ENCODE assay signal across 33 mouse cellular contexts in genomic region chr5:114004573-114004972, GRCm38 (mm10). TPM values are rescaled to one million over a fixed set of nuclear protein-coding genes. Genes with fewer than 3 reads are reported as not detected.
DNase-seq lines count a peak whose midpoint lies in the region; ATAC-seq and TF ChIP-seq lines count a peak whose summit lies in the region.
"Had no signal": no experiment of that assay in that cellular context is flagged by ENCODE, and none has a peak within 500 bp of the region (broad histone marks: within the 10 kb centered on the region; RNA-seq: fewer than 3 reads in every experiment).

No protein-coding gene starts in this region.

- H3K79me2 ChIP-seq in heart, adult 2 months (replicated peaks; ENCODE audit: control insufficient read depth, insufficient read depth, low read length), result no peaks in the 10 kb centered on the region

- H3K27ac ChIP-seq in kidney, adult 2 months (ENCODE audit: insufficient read depth, low read depth, low read length), result peak overlapping the region; percentile 84
- peak overlapping the region; percentile 76 for H3K27ac ChIP-seq in kidney, postnatal 0 days
- H3K27ac ChIP-seq in small intestine, adult 2 months (ENCODE audit: insufficient read depth, low read depth, low read length), result peak overlapping the region; percentile 92
- no peak overlapping the region for H3K27ac ChIP-seq in heart, adult 2 months
- H3K27ac ChIP-seq: embryonic facial prominence, embryonic 12.5 days; gastrocnemius, adult 2 months; heart, embryonic 13.5 days; hindbrain, embryonic 14.5 days; liver, embryonic 12.5 days; macrophage; midbrain, embryonic 13.5 days had no signal

- no peak for TF ChIP-seq EP300 in heart, adult 2 months (IDR thresholded peaks at IDR 0.05; ENCODE audit: insufficient read depth, low read depth, low read length)

- DNase-seq in kidney, adult 11 months, result peak; percentile 65
- no peak for DNase-seq in kidney, postnatal 14 days
- peak; percentile 84 for DNase-seq in kidney, adult 2 months
- DNase-seq in kidney, postnatal 0 days (ENCODE audit: low spot score), result no peak
- DNase-seq in lung, postnatal 25 days (ENCODE audit: low spot score), result no peak
- no peak for DNase-seq in heart, adult 2 months
- DNase-seq in natural killer cell, adult 2 months (ENCODE audit: low spot score in 2 of 2), result no peak
- DNase-seq: adrenal gland, postnatal 10 days; cerebellum, adult 9-10 months; cerebellum, postnatal 36 days; embryo, embryonic 11 days; gastrocnemius, adult 2 months; gastrocnemius, postnatal 36 days; heart, adult 18-20 months; heart, postnatal 10 days; left cerebral cortex, postnatal 4 days; liver, postnatal 0 days; right cerebral cortex, postnatal 4 days had no signal

- TF ChIP-seq POLR2A in kidney, adult 2 months (IDR thresholded peaks at IDR 0.05; ENCODE audit: low read depth, low read length), result no peak
- TF ChIP-seq POLR2A in small intestine, adult 2 months (IDR thresholded peaks at IDR 0.05; ENCODE audit: low read depth, low read length), result no peak
- no peak for TF ChIP-seq POLR2A in heart, adult 2 months (IDR thresholded peaks at IDR 0.05; ENCODE audit: insufficient read depth, low read depth, low read length)

- no peaks in the 10 kb centered on the region for H3K9me3 ChIP-seq in kidney, postnatal 0 days (replicated peaks; ENCODE audit: low read length)
- H3K9me3 ChIP-seq: embryonic facial prominence, embryonic 12.5 days; G1E; heart, embryonic 13.5 days; liver, embryonic 12.5 days; midbrain, embryonic 13.5 days had no signal

- no peak for TF ChIP-seq CTCF in kidney, adult 2 months (conservative IDR thresholded peaks at IDR 0.05; ENCODE audit: insufficient read depth, insufficient read length, low read depth, low read length)
- no peak for TF ChIP-seq CTCF in kidney, postnatal 0 days (IDR thresholded peaks at IDR 0.05; ENCODE audit: low read depth)
- no peak for TF ChIP-seq CTCF in small intestine, adult 2 months (IDR thresholded peaks at IDR 0.05; ENCODE audit: extremely low read depth, insufficient read length, insufficient replicate concordance, low read depth, low read length)
- TF ChIP-seq CTCF in heart, adult 2 months (IDR thresholded peaks at IDR 0.05), result no peak

- H3K4me1 ChIP-seq in kidney, adult 2 months (ENCODE audit: control insufficient read depth, insufficient read depth, low read length), result peaks cover 4% of the 10 kb centered on the region; the same call in 1 of the 2 replicates
- H3K4me1 ChIP-seq in kidney, postnatal 0 days (replicated peaks; ENCODE audit: insufficient read depth, low read length), result 0 out of 2 replicates have a peak, but pooled peaks cover 8% of the 10 kb centered on the region
- H3K4me1 ChIP-seq in small intestine, adult 2 months (ENCODE audit: control insufficient read depth, insufficient read depth, insufficient read length, low read length), result peaks cover 26% of the 10 kb centered on the region
- H3K4me1 ChIP-seq in heart, adult 2 months (ENCODE audit: control insufficient read depth, insufficient read depth, low read length), result no peaks in the 10 kb centered on the region
- H3K4me1 ChIP-seq: embryonic facial prominence, embryonic 12.5 days; heart, embryonic 13.5 days; midbrain, embryonic 13.5 days had no signal

- ATAC-seq in kidney, postnatal 0 days (replicated peaks; ENCODE audit: low FRiP score, low read depth), result no peak
- ATAC-seq: forebrain, embryonic 16.5 days; liver, embryonic 12.5 days; liver, postnatal 0 days; lung, postnatal 0 days; midbrain, embryonic 13.5 days had no signal

- peak overlapping the region; percentile 89 for H3K4me3 ChIP-seq in kidney, adult 2 months (ENCODE audit: insufficient read depth, low read depth, low read length)
- no peak overlapping the region for H3K4me3 ChIP-seq in kidney, postnatal 0 days (replicated peaks; ENCODE audit: low read depth, low read length)
- H3K4me3 ChIP-seq in small intestine, adult 2 months (ENCODE audit: low read depth, low read length), result peak overlapping the region; percentile 54
- no peak overlapping the region for H3K4me3 ChIP-seq in heart, adult 2 months
- H3K4me3 ChIP-seq: embryonic facial prominence, embryonic 12.5 days; gastrocnemius, adult 2 months; heart, embryonic 13.5 days; liver, embryonic 12.5 days; midbrain, embryonic 13.5 days had no signal

- H3K27me3 ChIP-seq in kidney, adult 2 months (replicated peaks; ENCODE audit: control insufficient read depth, insufficient read depth, low read length), result no peaks in the 10 kb centered on the region
- H3K27me3 ChIP-seq in kidney, postnatal 0 days (ENCODE audit: insufficient read depth, low read length), result no peaks in the 10 kb centered on the region
- no peaks in the 10 kb centered on the region for H3K27me3 ChIP-seq in small intestine, adult 2 months (ENCODE audit: control insufficient read depth, insufficient read depth, low read length)
- H3K27me3 ChIP-seq in heart, adult 2 months (ENCODE audit: control insufficient read depth, insufficient read depth, low read length), result no peaks in the 10 kb centered on the region
- H3K27me3 ChIP-seq: embryonic facial prominence, embryonic 12.5 days; midbrain, embryonic 13.5 days had no signal

- no peak overlapping the region for H3K9ac ChIP-seq in kidney, postnatal 0 days (ENCODE audit: low read depth, low read length)
- H3K9ac ChIP-seq in heart, adult 2 months (ENCODE audit: low read depth, low read length), result no peak overlapping the region
- H3K9ac ChIP-seq: embryonic facial prominence, embryonic 12.5 days; heart, embryonic 13.5 days; hindbrain, embryonic 14.5 days; liver, embryonic 12.5 days; liver, postnatal 0 days; midbrain, embryonic 13.5 days had no signal

- WGBS in kidney, adult 2 months, result 49% methylated on average over 11 of the region's 11 CpGs
- WGBS in kidney, postnatal 0 days, result 63% methylated on average over 11 of the region's 11 CpGs
- 23% methylated on average over 11 of the region's 11 CpGs for WGBS in small intestine, adult 2 months
- 84% methylated on average over 11 of the region's 11 CpGs for WGBS in heart, adult 2 months

- peak overlapping the region; percentile 25 for H3K4me2 ChIP-seq in kidney, postnatal 0 days (ENCODE audit: low read length)
- H3K4me2 ChIP-seq: embryonic facial prominence, embryonic 12.5 days; heart, embryonic 13.5 days; hindbrain, embryonic 14.5 days; liver, embryonic 12.5 days; midbrain, embryonic 13.5 days had no signal

- intact Hi-C loops in heart, adult 2 months (cut with DNase I), result no loop called here

- H3K36me3 ChIP-seq in kidney, adult 2 months (ENCODE audit: control insufficient read depth, insufficient read depth, low read length), result no peaks in the 10 kb centered on the region; the same call in 1 of the 2 replicates
- H3K36me3 ChIP-seq in kidney, postnatal 0 days (ENCODE audit: insufficient read depth, low read length), result no peaks in the 10 kb centered on the region
- H3K36me3 ChIP-seq in small intestine, adult 2 months (ENCODE audit: control insufficient read depth, insufficient read depth, low read length), result no peaks in the 10 kb centered on the region
- no peaks in the 10 kb centered on the region for H3K36me3 ChIP-seq in heart, adult 2 months (ENCODE audit: control insufficient read depth, insufficient read depth, low read length)
- H3K36me3 ChIP-seq: embryonic facial prominence, embryonic 12.5 days; G1E; heart, embryonic 13.5 days; liver, embryonic 12.5 days; midbrain, embryonic 13.5 days had no signal

RNA-seq across cellular contexts. Expression of gene Dao, which starts 1.1 kb away (rescaled TPM):
- polyA plus RNA-seq in kidney, adult 2 months (2012; rRNA removed), result 369 and 376 TPM in 2 replicates
- polyA plus RNA-seq in kidney, postnatal 0 days (2015; fragmentation: Nextera tagmentation; extraction: Ambion mirVana), result 35.3 and 42.7 TPM in 2 replicates
- 11.9 and 16.8 TPM in 2 replicates for polyA plus RNA-seq in small intestine, adult 2 months (2012; rRNA removed)
- not detected for total RNA-seq in heart, adult 2 months (2021)
- polyA plus RNA-seq in heart, adult 2 months (2012; rRNA removed), result not detected in 2 replicates
- total RNA-seq: adrenal gland, postnatal 10 days; G1E; gastrocnemius, adult 2 months; gastrocnemius, postnatal 36 days; heart, adult 18-20 months; heart, postnatal 10 days; hematopoietic stem cell, adult 5-6 weeks; layer of hippocampus, adult 18-20 months; layer of hippocampus, postnatal 14 days; left cerebral cortex, postnatal 4 days; megakaryocyte-erythroid progenitor cell, adult 5-6 weeks; neutrophil, adult 5-6 weeks had no signal
- polyA plus RNA-seq: embryonic facial prominence, embryonic 12.5 days; forebrain, embryonic 16.5 days; G1E; heart, embryonic 13.5 days; hindbrain, embryonic 14.5 days; liver, embryonic 12.5 days; liver, postnatal 0 days; lung, postnatal 0 days; macrophage; midbrain, embryonic 13.5 days had no signal

RNA-seq across cellular contexts. Expression of gene Ssh1, which starts 10.9 kb away (rescaled TPM):
- 11.3 and 12.1 TPM in 2 replicates for polyA plus RNA-seq in kidney, adult 2 months (2012; rRNA removed)
- 9.9 and 10.0 TPM in 2 replicates for polyA plus RNA-seq in kidney, postnatal 0 days (2015; fragmentation: Nextera tagmentation; extraction: Ambion mirVana)
- 6.7 and 11.3 TPM in 2 replicates for polyA plus RNA-seq in small intestine, adult 2 months (2012; rRNA removed)
- 10 to 100 TPM; 13.4 to 15.2 TPM for total RNA-seq in heart, adult 2 months (2021)
- polyA plus RNA-seq in heart, adult 2 months (2012; rRNA removed), result 7.4 and 9.8 TPM in 2 replicates

Comparison
In these comparisons a context has a peak if more than half of its experiments do, and no peak if none do; other contexts are left out.
1. DNase-seq: peak in kidney, adult 11 months (single experiment) and kidney, adult 2 months (single experiment); none in kidney, postnatal 14 days (single experiment), kidney, postnatal 0 days (single experiment), lung, postnatal 25 days (single experiment), heart, adult 2 months (0 of 2) and natural killer cell, adult 2 months (0 of 2).
2. H3K4me3 ChIP-seq: peak in kidney, adult 2 months (single experiment) and small intestine, adult 2 months (single experiment); none in kidney, postnatal 0 days (single experiment) and heart, adult 2 months (single experiment).
3. RNA of gene Dao, which starts 1.1 kb away (polyA plus RNA-seq): 369 to 376 TPM in kidney, adult 2 months, 35.3 to 42.7 TPM in kidney, postnatal 0 days and 11.9 to 16.8 TPM in small intestine, adult 2 months; not detected in heart, adult 2 months; every median in the first group is over 10 times any median in the second.